Mouse (Mus musculus): ENCODE measurements around the gene Fuca1.

Fuca1 gene

GRCm38 (mm10) chr4:135889146-135889883 lies 31.2 kb upstream of the Fuca1 start:
- no peak for DNase-seq (ENCODE audit: low spot score in 2 of 2)

- peak; percentile 61 to 64 for DNase-seq (ENCODE audit: low spot score in 2 of 2)
These were observed 30.7 kb upstream of the Fuca1 start for GRCm38 (mm10) chr4:135889884-135890283.

DNA sequence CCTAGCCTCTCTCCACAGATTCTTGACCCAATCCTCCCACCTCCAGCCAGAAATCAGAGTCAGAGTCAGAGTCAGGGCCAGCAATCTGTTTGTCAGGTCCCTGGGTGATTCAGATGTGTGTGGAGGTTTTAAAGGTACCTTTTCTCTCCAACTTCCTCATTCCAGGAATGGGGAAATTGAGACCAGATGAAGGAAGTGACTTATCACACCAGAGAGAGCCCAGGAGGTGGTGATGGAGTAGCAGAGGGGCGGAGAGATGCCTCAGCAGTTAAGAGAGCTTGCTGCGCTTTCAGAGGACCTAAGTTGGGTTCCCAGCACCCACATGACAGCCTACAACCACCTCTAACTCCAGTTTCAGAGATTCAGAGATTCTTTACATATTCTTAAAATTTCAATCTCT lies 29.0 kb upstream of the Fuca1 start:
- no peak for DNase-seq (ENCODE audit: low spot score in 2 of 2)

GRCm38 (mm10) chr4:135892884-135893283 lies 27.7 kb upstream of the Fuca1 start:
- DNase-seq (ENCODE audit: low spot score in 2 of 2), result no peak

GRCm38 (mm10) chr4:135895071-135895571 lies 25.4 kb upstream of the Fuca1 start, which contains the start of gene Cnr2:
Gene Cnr2 (plus strand): TSS chr4:135895394.
- DNase-seq (ENCODE audit: low spot score in 2 of 2), result no peak

- no peak for DNase-seq (ENCODE audit: low spot score in 2 of 2)
These were observed 24.4 kb upstream of the Fuca1 start for GRCm38 (mm10) chr4:135896157-135896556.

DNA sequence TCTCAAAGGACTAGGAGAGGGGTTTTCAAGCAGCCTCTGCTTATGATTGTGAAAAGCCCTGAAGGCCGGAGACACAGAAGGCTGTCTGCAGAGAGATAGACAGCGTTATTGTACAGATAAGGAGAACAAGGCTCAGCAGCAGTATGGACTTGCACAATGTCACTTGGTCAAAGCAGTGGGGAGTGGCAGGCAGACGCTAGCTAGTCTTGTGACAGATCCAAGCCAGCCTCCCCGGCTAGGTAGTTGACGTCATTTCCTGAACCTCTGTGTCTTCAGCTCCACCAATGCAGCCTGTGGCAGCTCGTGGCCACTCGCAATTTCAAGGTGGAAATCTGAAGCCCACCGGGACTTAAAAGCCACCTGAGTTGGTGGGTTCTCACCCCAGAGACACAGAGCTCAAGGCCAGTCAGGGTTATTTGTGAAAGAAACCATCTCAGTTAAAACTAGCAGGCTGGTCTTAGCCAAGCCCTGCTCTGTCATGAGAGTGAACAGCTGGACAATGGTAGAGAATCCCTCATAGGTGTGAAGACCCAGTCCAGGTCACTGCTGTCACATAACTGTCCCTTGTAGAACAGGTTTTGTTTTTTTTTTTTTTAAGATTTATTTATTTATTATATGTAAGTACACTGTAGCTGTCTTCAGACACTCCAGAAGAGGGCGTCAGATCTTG lies 22.0 kb upstream of the Fuca1 start:
- no peak for DNase-seq (ENCODE audit: low spot score in 2 of 2)

- no peak for DNase-seq (ENCODE audit: low spot score in 2 of 2)
These were observed 21.5 kb upstream of the Fuca1 start for GRCm38 (mm10) chr4:135899050-135899448.

- DNase-seq (ENCODE audit: low spot score in 2 of 2), result no peak
These were observed 20.5 kb upstream of the Fuca1 start for GRCm38 (mm10) chr4:135900008-135900407.

DNA sequence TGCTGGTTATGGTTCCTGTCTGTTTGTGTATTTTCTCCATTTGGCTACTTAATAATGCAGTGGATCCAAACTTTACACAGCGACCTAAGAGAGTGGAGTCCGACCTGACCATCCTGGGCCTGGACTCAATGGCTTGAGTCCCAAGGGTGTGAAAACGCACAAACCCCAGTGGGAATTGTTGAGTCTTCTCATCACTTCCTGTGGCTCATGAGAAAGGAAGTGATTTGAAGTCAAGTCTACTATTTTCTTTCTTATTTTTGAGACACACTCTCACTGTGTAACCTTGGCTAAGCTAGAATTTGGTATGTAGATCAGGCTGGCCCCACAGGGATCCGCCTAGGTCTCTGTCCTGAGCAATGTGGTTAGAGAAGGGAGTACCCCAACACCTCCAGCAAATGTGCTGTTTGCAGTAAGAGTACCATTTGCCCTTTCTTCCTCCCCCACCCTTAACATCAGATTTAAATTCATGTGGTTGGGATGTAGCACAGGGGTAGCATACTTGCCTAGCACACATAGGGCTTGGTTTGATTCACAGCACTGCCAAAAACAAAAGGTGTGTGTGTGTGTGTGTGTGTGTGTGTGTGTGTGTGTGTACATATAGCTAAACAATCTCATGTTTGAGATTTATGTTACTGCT lies 17.8 kb upstream of the Fuca1 start:
- no peak for DNase-seq (ENCODE audit: low spot score in 2 of 2)

GRCm38 (mm10) chr4:135904810-135905209 lies 15.7 kb upstream of the Fuca1 start:
- DNase-seq (ENCODE audit: low spot score in 2 of 2), result no peak

DNA sequence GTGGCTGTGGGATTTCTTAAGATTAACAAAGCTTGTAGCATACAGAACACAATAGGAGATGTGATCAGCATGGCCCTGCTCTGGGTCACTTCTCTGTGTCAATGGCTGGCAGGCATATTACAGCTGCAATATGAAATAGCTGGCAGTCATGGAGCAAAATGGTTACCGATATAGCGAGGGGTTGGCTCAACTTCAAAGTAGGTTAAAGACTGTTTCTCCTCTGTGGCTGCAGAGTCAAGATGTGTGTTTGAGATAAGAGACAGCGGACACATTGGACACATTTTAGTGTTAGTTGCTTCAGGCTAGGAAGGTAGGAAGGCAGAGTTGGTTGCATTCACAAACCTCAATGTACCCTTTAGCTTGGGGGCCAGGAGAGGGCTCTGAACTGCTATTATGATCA lies 13.9 kb upstream of the Fuca1 start:
- DNase-seq (ENCODE audit: low spot score in 2 of 2), result no peak

DNA sequence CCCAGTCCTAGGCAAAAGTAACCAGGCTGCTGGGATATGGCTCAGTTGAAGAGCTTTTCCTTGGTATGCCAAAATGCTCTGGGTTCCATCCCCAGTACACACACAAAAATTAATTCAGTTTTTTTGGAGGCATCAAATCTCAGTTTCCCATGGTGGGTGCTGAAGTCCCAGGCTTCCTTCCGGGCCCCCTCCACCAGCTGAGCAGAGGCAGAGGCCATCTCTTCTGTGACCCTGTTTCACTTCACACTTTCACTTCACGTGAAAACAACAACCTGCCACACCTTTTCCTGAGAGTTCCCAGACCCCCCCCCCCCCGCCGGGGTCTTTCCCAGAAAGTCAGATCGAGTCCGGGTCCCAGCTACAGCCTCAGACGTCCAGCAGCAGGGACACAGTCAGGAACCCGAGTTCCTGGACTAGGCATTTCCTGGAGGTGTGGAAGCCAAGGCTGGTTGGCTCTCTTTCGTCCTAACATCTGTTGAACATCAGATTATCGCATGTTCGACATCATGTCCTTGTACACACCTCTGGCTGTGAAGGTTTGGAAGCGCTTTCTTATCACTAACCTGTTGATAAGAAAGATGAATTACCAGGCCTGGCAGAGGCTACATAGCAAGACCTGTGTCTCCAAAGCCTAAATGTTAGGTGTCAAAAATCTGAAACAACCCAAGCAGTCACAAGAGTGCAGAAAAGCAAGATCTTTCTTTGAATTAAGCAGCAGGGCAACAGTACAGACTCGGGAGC lies 11.0 kb upstream of the Fuca1 start:
- no peak for DNase-seq (ENCODE audit: low spot score in 2 of 2)

GRCm38 (mm10) chr4:135911531-135911930 lies 9.0 kb upstream of the Fuca1 start:
- DNase-seq (ENCODE audit: low spot score in 2 of 2), result no peak

DNA sequence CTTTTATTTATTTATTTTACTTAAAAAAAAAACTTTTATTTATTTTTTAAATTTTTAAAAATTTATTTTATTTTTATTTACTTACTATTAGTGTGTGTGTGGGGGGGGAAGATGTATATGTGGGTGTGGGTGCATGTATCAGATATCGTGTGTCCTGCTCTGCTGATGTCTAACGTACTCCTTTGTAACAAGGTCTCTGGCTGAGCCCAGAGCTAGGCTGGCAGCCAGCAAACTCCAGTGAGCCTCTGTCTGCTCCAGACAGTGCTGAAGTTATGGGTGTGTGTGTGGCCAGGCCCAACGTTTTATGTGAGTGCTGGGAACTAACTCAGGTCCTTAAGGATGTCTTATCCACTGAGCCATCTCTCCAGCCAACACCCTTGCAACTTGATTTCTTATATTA lies 8.4 kb upstream of the Fuca1 start:
- DNase-seq (ENCODE audit: low spot score in 2 of 2), result no peak

DNA sequence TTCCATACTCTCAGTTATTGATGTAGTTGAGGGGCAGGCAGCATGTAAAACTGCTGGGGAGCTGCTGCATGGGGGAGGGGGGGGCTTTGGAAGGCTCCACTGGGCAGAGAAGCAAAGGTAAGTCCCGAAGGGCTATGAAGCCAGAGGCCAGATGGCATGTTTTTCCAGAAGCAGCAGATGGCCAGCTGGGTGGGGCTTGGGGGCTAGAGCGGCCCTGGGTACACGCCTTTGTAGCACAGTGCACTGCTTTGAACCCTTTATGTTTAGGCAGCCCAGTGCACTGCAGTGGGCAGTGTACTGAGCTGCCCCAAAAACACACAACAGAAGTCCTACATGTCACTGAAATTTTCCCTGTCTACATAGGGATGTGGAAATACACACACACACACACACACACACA lies 7.7 kb upstream of the Fuca1 start:
- DNase-seq (ENCODE audit: low spot score in 2 of 2), result no peak

DNA sequence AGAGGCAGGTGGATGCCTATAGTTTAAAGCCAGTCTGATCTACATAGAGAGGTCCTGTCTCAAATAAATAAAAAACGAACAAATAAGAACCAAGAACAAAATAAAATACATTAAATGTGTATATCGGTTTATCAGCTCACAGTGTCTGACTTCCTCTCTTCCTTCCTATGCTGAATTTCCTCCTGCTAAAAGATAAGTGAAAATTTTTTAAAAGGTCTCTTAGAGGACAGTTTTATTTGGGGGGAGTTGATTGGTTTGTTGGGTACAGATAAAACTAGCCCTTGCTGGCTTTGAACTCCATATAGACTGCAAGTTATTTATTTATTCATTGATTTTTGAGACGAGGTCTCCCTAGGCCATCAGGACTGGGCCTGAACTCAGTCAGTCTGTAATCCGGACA lies 7.1 kb upstream of the Fuca1 start:
- DNase-seq (ENCODE audit: low spot score in 2 of 2), result no peak

DNA sequence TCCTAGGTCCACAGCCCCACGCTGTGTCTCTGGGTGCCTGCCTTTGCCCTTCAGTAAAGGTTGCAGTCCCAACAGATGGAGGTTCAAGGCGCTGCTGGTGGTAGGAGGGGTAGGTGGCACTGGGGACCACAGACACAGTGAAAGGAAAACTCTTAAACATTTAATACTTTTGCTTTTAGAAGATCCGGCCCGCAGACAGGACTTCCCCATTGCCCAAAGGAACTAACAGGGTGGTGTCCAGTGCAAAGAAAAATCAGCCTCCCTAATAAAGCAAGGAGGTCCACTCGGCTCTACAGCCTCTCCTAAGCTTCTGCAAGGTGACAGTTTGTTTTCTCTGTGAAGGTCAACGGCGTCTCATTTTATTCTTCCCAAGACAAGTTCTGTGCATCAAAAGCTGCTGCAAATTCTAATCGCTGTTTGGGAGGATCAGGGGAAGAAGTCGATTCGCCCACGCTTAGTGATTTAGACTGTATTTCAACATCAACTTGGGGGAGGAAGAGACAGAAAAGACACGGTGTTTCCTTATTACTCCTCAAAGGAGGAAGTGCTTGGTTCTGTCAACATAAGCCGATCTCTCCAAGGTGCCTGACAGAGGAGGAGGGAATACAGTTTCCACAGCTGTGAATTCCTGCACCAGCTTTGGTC lies 1.8 kb upstream of the Fuca1 start:
- DNase-seq (ENCODE audit: low spot score in 2 of 2), result no peak

DNA sequence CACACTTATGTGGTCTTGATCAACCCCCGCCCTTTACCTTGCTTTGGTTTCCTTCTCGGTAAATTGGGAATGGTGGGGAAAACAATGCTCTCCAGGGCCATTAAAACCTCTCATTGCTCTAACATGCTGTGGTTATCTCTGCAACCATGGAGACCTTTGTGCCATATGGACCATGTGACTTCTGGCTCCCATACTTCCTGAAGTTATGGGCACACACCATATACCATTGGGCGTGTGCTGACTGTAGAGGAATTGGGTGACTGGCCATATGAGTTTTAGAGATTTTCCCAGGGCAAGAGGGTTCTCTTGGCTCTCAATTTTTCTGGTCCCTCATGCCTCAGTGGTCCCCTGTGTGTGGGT lies 1.3 kb upstream of the Fuca1 start:
- no peak for DNase-seq (ENCODE audit: low spot score in 2 of 2)

- DNase-seq (ENCODE audit: low spot score in 2 of 2), result no peak
These were observed 954 bp downstream of the Fuca1 start for GRCm38 (mm10) chr4:135921257-135922120.

DNA sequence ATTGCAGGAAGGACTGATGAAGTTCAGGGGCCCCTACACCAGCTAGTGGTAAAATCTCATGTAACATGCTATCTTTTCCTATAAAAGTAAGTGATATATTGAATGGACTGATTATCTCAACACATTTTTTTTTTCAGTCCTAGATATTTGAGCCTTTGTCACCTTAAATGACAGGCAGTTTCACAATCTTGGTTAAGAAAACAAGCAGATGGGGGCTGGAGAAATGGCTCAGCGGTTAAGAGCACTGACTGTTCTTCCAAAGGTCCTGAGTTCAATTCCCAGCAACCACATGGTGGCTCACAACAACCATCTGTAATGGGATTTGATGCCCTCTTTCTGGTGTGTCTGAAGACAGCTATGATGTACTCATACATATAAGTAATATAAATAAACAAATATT lies 1.7 kb downstream of the Fuca1 start:
- DNase-seq (ENCODE audit: low spot score in 2 of 2), result no peak

Data from frontal cortex, postnatal 36 days (tissue).